Mouse (Mus musculus) left cerebral cortex, postnatal 14 days (tissue): ENCODE measurements around the gene A330070K13Rik. TPM values are rescaled to one million over a fixed set of nuclear protein-coding genes. Genes with fewer than 3 reads are reported as not detected.

Experiments used
- DNase-seq, 2 experiments: peaks; one replicate each; pipeline ENCODE4 v3.0.0; 2021 to 2022; ENCODE audit warnings: low spot score in 2 of 2, mixed read lengths in 1 of 2
- intact Hi-C: fragments of 180-260 bp; cut with DNase I; formaldehyde crosslinking; loops from one replicate; pipeline ENCODE4 v1.15.1; 2025
- total RNA-seq, 2 experiments: library from RNA; stranded (reverse); gene quantifications; 2 replicates each; pipeline ENCODE4 v1.2.3; 2021

A330070K13Rik gene
- total RNA-seq, 2 experiments from 2014 or later, result 1.4 to 1.7 TPM

DNA sequence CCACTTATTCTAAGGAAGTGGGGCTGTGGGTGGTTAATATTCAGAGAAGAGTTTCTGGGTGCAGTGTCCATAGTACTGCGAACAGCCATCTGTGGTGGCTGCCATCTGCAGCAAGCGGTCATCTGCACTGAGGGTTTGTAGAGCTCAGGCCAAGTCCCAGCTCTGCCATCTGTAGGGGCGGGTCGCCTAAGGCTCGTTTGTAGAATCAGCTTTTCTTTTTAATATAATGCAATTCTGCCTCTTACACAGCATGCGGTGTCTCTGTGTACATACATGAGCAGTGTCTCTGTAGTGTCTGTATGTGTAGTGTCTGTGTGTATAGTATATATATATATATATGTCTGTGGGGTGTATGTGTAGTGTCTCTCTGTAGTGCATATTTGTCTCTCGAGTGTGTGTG lies 50.9 kb downstream of the A330070K13Rik start:
- intact Hi-C loops, result no loop called here
- DNase-seq, result no peak

DNA sequence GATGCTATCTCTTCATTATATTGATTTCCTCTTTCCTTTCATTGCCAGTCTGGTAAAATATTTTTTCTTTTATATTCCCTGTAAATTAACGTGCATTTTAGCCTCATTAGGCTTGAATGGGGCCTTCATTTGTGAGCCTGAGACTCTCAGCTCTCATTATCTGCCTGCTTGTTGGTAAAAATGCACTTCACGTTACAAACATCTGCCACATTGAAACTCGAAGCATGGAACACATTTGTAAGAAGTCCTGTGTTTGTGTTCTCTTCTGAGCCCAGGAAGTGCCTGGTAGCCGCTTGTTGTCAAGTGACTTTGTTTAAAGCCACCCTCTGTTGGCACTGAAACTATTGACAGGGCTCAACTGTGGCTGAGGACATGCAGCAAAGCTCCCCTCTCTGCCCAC lies 53.2 kb downstream of the A330070K13Rik start:
- intact Hi-C loops, result no loop called here
- peak in 1 of 2 experiments; percentile 38 for DNase-seq

DNA sequence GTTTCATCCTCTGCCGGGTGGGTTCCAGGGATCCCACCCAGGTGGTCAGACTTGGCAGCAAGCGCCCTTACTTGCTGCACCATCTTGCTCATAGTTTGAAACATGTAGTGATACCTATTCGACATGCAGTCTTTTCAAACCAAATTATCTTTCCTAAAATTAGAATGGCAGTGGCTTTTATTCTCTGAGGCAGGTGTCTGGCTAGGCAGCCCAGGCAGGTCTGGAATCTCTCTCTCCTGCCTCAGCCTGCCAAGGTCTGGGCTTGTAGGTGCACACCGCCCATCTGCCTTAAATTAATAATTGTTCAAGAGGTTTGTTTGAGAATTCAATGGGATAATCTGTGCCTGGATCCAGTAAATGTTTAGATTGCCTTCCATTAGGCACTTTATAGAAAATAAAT lies 53.6 kb downstream of the A330070K13Rik start:
- intact Hi-C loops, result no loop called here
- no peak for DNase-seq

DNA sequence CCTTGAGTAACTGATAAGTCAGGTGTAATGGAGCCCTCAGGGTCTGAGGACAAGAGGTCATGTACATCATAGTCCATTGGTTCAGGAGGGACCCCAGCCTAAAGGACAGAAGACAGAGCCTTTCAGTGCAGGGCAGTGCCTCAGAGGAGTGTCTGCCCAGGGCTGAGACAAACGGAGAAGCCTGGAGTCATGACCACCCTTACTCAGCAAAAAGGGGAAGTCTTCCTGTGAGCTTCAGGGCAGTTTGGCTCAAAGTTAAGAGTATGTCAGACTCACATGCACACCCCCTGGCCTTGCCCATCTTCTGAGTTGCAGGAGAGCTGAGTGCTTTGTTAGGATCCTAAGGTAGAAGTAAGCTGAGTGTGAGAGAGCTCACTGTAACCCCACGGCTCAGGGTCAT lies 54.5 kb downstream of the A330070K13Rik start:
- intact Hi-C loops, result no loop called here
- DNase-seq, result no peak

Other genes starting within 250 kb of the A330070K13Rik start
- gene Kctd7, start 239.8 kb downstream of the A330070K13Rik start, total RNA-seq, result 10 to 100 TPM; 12.1 to 14.5 TPM
- gene Rabgef1, start 212.8 kb downstream of the A330070K13Rik start, total RNA-seq, result 10 to 100 TPM; 43.8 to 47.2 TPM
- 10 to 100 TPM; 35.4 to 46.8 TPM for gene Tmem248, start 167.6 kb downstream of the A330070K13Rik start, total RNA-seq
- 10 to 100 TPM; 61.0 to 61.4 TPM for gene Sbds, start 129.1 kb downstream of the A330070K13Rik start, total RNA-seq
- 10 to 100 TPM; 15.2 to 17.2 TPM for gene Tyw1, start 129.0 kb downstream of the A330070K13Rik start, total RNA-seq
- 100 to 1,000 TPM; 146 to 147 TPM for gene Caln1, start 15.2 kb downstream of the A330070K13Rik start, total RNA-seq